Comparison of ENCODE assay signal across 22 mouse cellular contexts in genomic region chr3:58756429-58756828, GRCm38 (mm10).
DNase-seq lines count a peak whose midpoint lies in the region; ATAC-seq and TF ChIP-seq lines count a peak whose summit lies in the region.
"Had no signal": no experiment of that assay in that cellular context is flagged by ENCODE, and none has a peak within 500 bp of the region (broad histone marks: within the 10 kb centered on the region; RNA-seq: fewer than 3 reads in every experiment).

No protein-coding gene starts in this region.

- H3K9ac ChIP-seq in heart, adult 2 months (ENCODE audit: low read depth, low read length), result no peak overlapping the region
- no peak overlapping the region for H3K9ac ChIP-seq in neural tube, embryonic 13.5 days
- H3K9ac ChIP-seq: embryonic facial prominence, embryonic 13.5 days; embryonic facial prominence, embryonic 15.5 days; forebrain, embryonic 12.5 days had no signal

- TF ChIP-seq POLR2A in heart, adult 2 months (IDR thresholded peaks at IDR 0.05; ENCODE audit: insufficient read depth, low read depth, low read length), result no peak

- TF ChIP-seq EP300 in heart, adult 2 months (IDR thresholded peaks at IDR 0.05; ENCODE audit: insufficient read depth, low read depth, low read length), result no peak

- peak; percentile 45 for DNase-seq in heart, adult 11 months
- no peak for DNase-seq in heart, adult 2 months
- DNase-seq in neural tube, embryonic 10.5 days (ENCODE audit: extremely low spot score, low spot score), result no peak
- peak; percentile 21 for DNase-seq in A20 (ENCODE audit: low read depth, low spot score)
- DNase-seq: adrenal gland, adult 2 months; adrenal gland, postnatal 10 days; adrenal gland, postnatal 25 days; cerebellum, adult 11 months; cerebellum, adult 18-20 months; cerebellum, adult 8-10 months; cerebellum, adult 9-11 months; cerebellum, postnatal 14 days; cerebellum, postnatal 36 days; embryo, embryonic 11 days had no signal

- no peaks in the 10 kb centered on the region for H3K79me2 ChIP-seq in heart, adult 2 months (replicated peaks; ENCODE audit: control insufficient read depth, insufficient read depth, low read length)

- no peaks in the 10 kb centered on the region for H3K27me3 ChIP-seq in heart, adult 2 months (ENCODE audit: control insufficient read depth, insufficient read depth, low read length)
- no peaks in the 10 kb centered on the region for H3K27me3 ChIP-seq in neural tube, embryonic 13.5 days
- H3K27me3 ChIP-seq: embryonic facial prominence, embryonic 13.5 days; embryonic facial prominence, embryonic 15.5 days; forebrain, embryonic 12.5 days had no signal

- H3K4me2 ChIP-seq in neural tube, embryonic 13.5 days, result no peak overlapping the region
- H3K4me2 ChIP-seq: embryonic facial prominence, embryonic 13.5 days; embryonic facial prominence, embryonic 15.5 days; forebrain, embryonic 12.5 days had no signal

- no peaks in the 10 kb centered on the region for H3K9me3 ChIP-seq in neural tube, embryonic 13.5 days
- H3K9me3 ChIP-seq: embryonic facial prominence, embryonic 13.5 days; embryonic facial prominence, embryonic 15.5 days; forebrain, embryonic 10.5 days; forebrain, embryonic 12.5 days had no signal

- 51% methylated on average over 1 of the region's 1 CpGs for WGBS in heart, adult 2 months
- 28% methylated on average over 1 of the region's 1 CpGs for WGBS in neural tube, embryonic 13.5 days

- peak; percentile 63; the same call in 1 of the 2 replicates for ATAC-seq in neural tube, embryonic 13.5 days (ENCODE audit: low read depth)
- ATAC-seq: forebrain, embryonic 14.5 days; forebrain, embryonic 16.5 days had no signal

- no peak overlapping the region for H3K27ac ChIP-seq in heart, adult 2 months
- no peak overlapping the region for H3K27ac ChIP-seq in neural tube, embryonic 13.5 days (replicated peaks)
- H3K27ac ChIP-seq: embryonic facial prominence, embryonic 13.5 days; embryonic facial prominence, embryonic 15.5 days; forebrain, embryonic 10.5 days; forebrain, embryonic 12.5 days had no signal

- intact Hi-C loops in heart, adult 2 months (cut with DNase I), result no loop called here

- no peaks in the 10 kb centered on the region for H3K4me1 ChIP-seq in heart, adult 2 months (ENCODE audit: control insufficient read depth, insufficient read depth, low read length)
- H3K4me1 ChIP-seq in neural tube, embryonic 13.5 days (replicated peaks), result no peaks in the 10 kb centered on the region; the same call in 1 of the 2 replicates
- H3K4me1 ChIP-seq: embryonic facial prominence, embryonic 13.5 days; embryonic facial prominence, embryonic 15.5 days; forebrain, embryonic 10.5 days; forebrain, embryonic 12.5 days had no signal

- H3K4me3 ChIP-seq in heart, adult 2 months, result no peak overlapping the region
- H3K4me3 ChIP-seq in neural tube, embryonic 13.5 days, result no peak overlapping the region
- H3K4me3 ChIP-seq: embryonic facial prominence, embryonic 13.5 days; embryonic facial prominence, embryonic 15.5 days; erythroblast, embryonic 14.5 days; forebrain, embryonic 10.5 days; forebrain, embryonic 12.5 days had no signal

- TF ChIP-seq CTCF in heart, adult 2 months (IDR thresholded peaks at IDR 0.05), result no peak

- H3K36me3 ChIP-seq in heart, adult 2 months (ENCODE audit: control insufficient read depth, insufficient read depth, low read length), result no peaks in the 10 kb centered on the region
- no peaks in the 10 kb centered on the region for H3K36me3 ChIP-seq in neural tube, embryonic 13.5 days
- H3K36me3 ChIP-seq: embryonic facial prominence, embryonic 13.5 days; embryonic facial prominence, embryonic 15.5 days; forebrain, embryonic 10.5 days; forebrain, embryonic 12.5 days had no signal

Comparison
In these comparisons a context has a peak if more than half of its experiments do, and no peak if none do; other contexts are left out.
1. DNase-seq: peak in heart, adult 11 months (single experiment) and A20 (single experiment); none in heart, adult 2 months (0 of 2) and neural tube, embryonic 10.5 days (single experiment).